In the genomic region with DNA sequence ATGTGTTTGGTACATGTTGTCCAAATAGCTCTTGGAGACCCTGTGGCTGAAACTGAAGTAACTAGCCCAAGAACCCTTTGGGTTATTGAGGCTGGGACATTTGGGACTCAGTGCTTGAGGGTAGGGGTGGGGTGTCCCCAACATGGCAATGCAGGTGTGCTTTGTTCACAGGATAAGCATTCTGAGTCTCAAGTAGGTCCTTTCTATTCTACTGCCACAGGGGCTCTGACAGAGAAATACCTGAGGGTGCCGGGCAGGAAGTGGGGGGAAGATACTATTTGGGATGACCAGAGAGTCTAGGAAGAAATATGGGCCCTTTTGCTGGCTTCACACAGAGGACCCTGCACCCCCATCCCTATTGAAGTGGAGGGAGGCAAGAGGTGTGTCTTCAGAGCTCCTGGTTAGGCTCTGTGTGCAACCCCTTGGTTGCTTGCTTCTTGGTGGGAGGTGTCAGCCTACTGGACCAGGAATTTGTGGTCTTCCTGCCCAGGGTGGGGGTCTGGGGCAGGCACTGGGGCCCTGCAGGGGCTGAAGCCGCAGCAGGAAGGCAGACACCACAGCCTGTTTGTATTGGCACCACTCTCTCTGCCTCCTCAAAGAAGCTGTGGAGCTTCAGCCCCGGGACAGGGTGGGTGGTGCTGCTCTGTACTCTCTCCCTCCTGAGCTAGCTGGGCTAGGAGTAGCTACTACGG, we compare ENCODE assay signal across 9 mouse cellular contexts. TPM values are rescaled to one million over a fixed set of nuclear protein-coding genes. Genes with fewer than 3 reads are reported as not detected.
DNase-seq lines count a peak whose midpoint lies in the region; ATAC-seq and TF ChIP-seq lines count a peak whose summit lies in the region.
"Had no signal": no experiment of that assay in that cellular context is flagged by ENCODE, and none has a peak within 500 bp of the region (broad histone marks: within the 10 kb centered on the region; RNA-seq: fewer than 3 reads in every experiment).

No protein-coding gene starts in this region.

- peak; percentile 35; the same call in 1 of the 2 replicates for ATAC-seq in limb, embryonic 15.5 days (ENCODE audit: insufficient number of reproducible peaks, low FRiP score, low TSS enrichment, low read depth)
- ATAC-seq in midbrain, embryonic 16.5 days: no peak

- H3K27me3 ChIP-seq in thymus, adult 2 months (ENCODE audit: control insufficient read depth, insufficient read depth, low read length): peaks cover 11% of the 10 kb centered on the region; the same call in 1 of the 2 replicates
- H3K27me3 ChIP-seq in limb, embryonic 15.5 days: peaks cover 13% of the 10 kb centered on the region
- peaks cover 14% of the 10 kb centered on the region for H3K27me3 ChIP-seq in midbrain, embryonic 16.5 days (ENCODE audit: control insufficient read depth, insufficient read depth, low read depth, low read length)

- 3% methylated on average over 4 of the region's 4 CpGs for WGBS in thymus, adult 2 months
- WGBS in limb, embryonic 15.5 days: 52% methylated on average over 4 of the region's 4 CpGs
- 60% methylated on average over 4 of the region's 4 CpGs for WGBS in midbrain, embryonic 16.5 days

- no peaks in the 10 kb centered on the region for H3K9me3 ChIP-seq in limb, embryonic 15.5 days
- no peaks in the 10 kb centered on the region for H3K9me3 ChIP-seq in midbrain, embryonic 16.5 days (replicated peaks; ENCODE audit: control insufficient read depth, low read length, poor library complexity, severe bottlenecking)

- TF ChIP-seq CTCF in thymus, adult 2 months (IDR thresholded peaks at IDR 0.05; ENCODE audit: borderline replicate concordance, control insufficient read depth, extremely low read depth, insufficient read depth, low read length, poor library complexity): no peak

- no peak for TF ChIP-seq POLR2A in thymus, adult 2 months (IDR thresholded peaks at IDR 0.05; ENCODE audit: control insufficient read depth, extremely low read depth, insufficient read depth, low read length, poor library complexity)

- peak; percentile 95 for DNase-seq in heart, adult 11 months
- DNase-seq in heart, postnatal 4 days: no peak
- peak; percentile 18 for DNase-seq in thymus, postnatal 14 days
- no peak for DNase-seq in thymus, adult 2 months
- no peak for DNase-seq in left cerebral cortex, adult 8-10 months (ENCODE audit: low spot score in 2 of 2)
- DNase-seq in gastrocnemius, adult 8-10 months (ENCODE audit: low spot score in 2 of 2): no peak

- no peak overlapping the region for H3K4me3 ChIP-seq in thymus, adult 2 months (ENCODE audit: control insufficient read depth, insufficient read depth, low read length)
- H3K4me3 ChIP-seq in limb, embryonic 15.5 days: peak overlapping the region; percentile 78
- no peak overlapping the region for H3K4me3 ChIP-seq in midbrain, embryonic 16.5 days (ENCODE audit: low read depth, low read length)

- peak overlapping the region; percentile 89 for H3K4me2 ChIP-seq in limb, embryonic 15.5 days
- no peak overlapping the region for H3K4me2 ChIP-seq in midbrain, embryonic 16.5 days (ENCODE audit: low read length)

- H3K36me3 ChIP-seq in thymus, adult 2 months (ENCODE audit: control insufficient read depth, insufficient read depth, low read length): no peaks in the 10 kb centered on the region
- H3K36me3 ChIP-seq in limb, embryonic 15.5 days: peaks cover 2% of the 10 kb centered on the region; the same call in 1 of the 2 replicates
- peaks cover under 1% of the 10 kb centered on the region; the same call in 1 of the 2 replicates for H3K36me3 ChIP-seq in midbrain, embryonic 16.5 days (ENCODE audit: control insufficient read depth, insufficient read depth, low read length)

- H3K4me1 ChIP-seq in thymus, adult 2 months (replicated peaks; ENCODE audit: control insufficient read depth, insufficient read depth, low read length): peaks cover 48% of the 10 kb centered on the region
- H3K4me1 ChIP-seq in limb, embryonic 15.5 days: peaks cover 71% of the 10 kb centered on the region
- peaks cover 30% of the 10 kb centered on the region for H3K4me1 ChIP-seq in midbrain, embryonic 16.5 days (ENCODE audit: control insufficient read depth, insufficient read depth, low read length)

- no peak overlapping the region for H3K27ac ChIP-seq in thymus, adult 2 months (ENCODE audit: control insufficient read depth, insufficient read depth, low read length)
- peak overlapping the region; percentile 92 for H3K27ac ChIP-seq in limb, embryonic 15.5 days
- H3K27ac ChIP-seq in midbrain, embryonic 16.5 days (ENCODE audit: low read length): no peak overlapping the region

- H3K9ac ChIP-seq in limb, embryonic 15.5 days: no peak overlapping the region
- no peak overlapping the region for H3K9ac ChIP-seq in midbrain, embryonic 16.5 days (ENCODE audit: low read depth, low read length)

RNA-seq across cellular contexts. Expression of a gene that starts 2.7 kb away (rescaled TPM):
- total RNA-seq in heart, postnatal 4 days (2021): 10 to 100 TPM; 37.2 to 38.0 TPM
- 36.9 and 45.1 TPM in 2 replicates for polyA plus RNA-seq in thymus, adult 2 months (2012; rRNA removed)
- 71.4 and 79.1 TPM in 2 replicates for polyA plus RNA-seq in limb, embryonic 15.5 days (2015; fragmentation: Nextera tagmentation; extraction: Ambion mirVana)
- total RNA-seq in left cerebral cortex, adult 8-10 months (2022): 10 to 100 TPM; 17.6 to 28.0 (median 23.9) TPM
- 45.8 and 49.1 TPM in 2 replicates for polyA plus RNA-seq in midbrain, embryonic 16.5 days (2015; fragmentation: Nextera tagmentation; extraction: Ambion mirVana)
- total RNA-seq in gastrocnemius, adult 8-10 months (2022): 10 to 100 TPM in 2 of 4 experiments, 1 to 10 TPM in 2; 8.1 to 15.1 (median 11.9) TPM

RNA-seq across cellular contexts. Expression of a gene that starts 2.8 kb away (rescaled TPM):
- total RNA-seq in heart, postnatal 4 days (2021): 10 to 100 TPM; 49.6 to 52.4 TPM
- polyA plus RNA-seq in thymus, adult 2 months (2012; rRNA removed): 31.1 and 39.3 TPM in 2 replicates
- polyA plus RNA-seq in limb, embryonic 15.5 days (2015; fragmentation: Nextera tagmentation; extraction: Ambion mirVana): 54.7 and 57.5 TPM in 2 replicates
- 10 to 100 TPM; 32.2 to 42.4 (median 33.2) TPM for total RNA-seq in left cerebral cortex, adult 8-10 months (2022)
- 73.3 and 74.0 TPM in 2 replicates for polyA plus RNA-seq in midbrain, embryonic 16.5 days (2015; fragmentation: Nextera tagmentation; extraction: Ambion mirVana)
- total RNA-seq in gastrocnemius, adult 8-10 months (2022): 10 to 100 TPM; 57.4 to 68.5 (median 63.7) TPM

RNA-seq across cellular contexts. Expression of a gene that starts 10.5 kb away (rescaled TPM):
- 100 to 1,000 TPM; 229 to 230 TPM for total RNA-seq in heart, postnatal 4 days (2021)
- 132 and 186 TPM in 2 replicates for polyA plus RNA-seq in thymus, adult 2 months (2012; rRNA removed)
- polyA plus RNA-seq in limb, embryonic 15.5 days (2015; fragmentation: Nextera tagmentation; extraction: Ambion mirVana): 14.2 and 20.6 TPM in 2 replicates
- 10 to 100 TPM; 30.2 to 35.5 (median 33.4) TPM for total RNA-seq in left cerebral cortex, adult 8-10 months (2022)
- polyA plus RNA-seq in midbrain, embryonic 16.5 days (2015; fragmentation: Nextera tagmentation; extraction: Ambion mirVana): 17.1 and 17.5 TPM in 2 replicates
- 10 to 100 TPM; 78.2 to 98.0 (median 86.2) TPM for total RNA-seq in gastrocnemius, adult 8-10 months (2022)

RNA-seq across cellular contexts. Expression of a gene that starts 16.8 kb away (rescaled TPM):
- total RNA-seq in heart, postnatal 4 days (2021): 10 to 100 TPM; 17.6 to 20.1 TPM
- polyA plus RNA-seq in thymus, adult 2 months (2012; rRNA removed): 10.0 and 14.9 TPM in 2 replicates
- polyA plus RNA-seq in limb, embryonic 15.5 days (2015; fragmentation: Nextera tagmentation; extraction: Ambion mirVana): 16.4 and 21.6 TPM in 2 replicates
- total RNA-seq in left cerebral cortex, adult 8-10 months (2022): 1 to 10 TPM; 3.9 to 5.4 (median 4.4) TPM
- 6.6 and 7.1 TPM in 2 replicates for polyA plus RNA-seq in midbrain, embryonic 16.5 days (2015; fragmentation: Nextera tagmentation; extraction: Ambion mirVana)
- 10 to 100 TPM in 1 of 4 experiments, 1 to 10 TPM in 3; 3.3 to 11.4 (median 6.9) TPM for total RNA-seq in gastrocnemius, adult 8-10 months (2022)
- total RNA-seq: CH12.LX had no signal

RNA-seq across cellular contexts. Expression of a gene that starts 22.7 kb away (rescaled TPM):
- 100 to 1,000 TPM; 118 to 127 TPM for total RNA-seq in heart, postnatal 4 days (2021)
- 256 and 296 TPM in 2 replicates for polyA plus RNA-seq in thymus, adult 2 months (2012; rRNA removed)
- 16.9 and 23.6 TPM in 2 replicates for polyA plus RNA-seq in limb, embryonic 15.5 days (2015; fragmentation: Nextera tagmentation; extraction: Ambion mirVana)
- total RNA-seq in left cerebral cortex, adult 8-10 months (2022): 10 to 100 TPM; 21.2 to 32.6 (median 27.2) TPM
- polyA plus RNA-seq in midbrain, embryonic 16.5 days (2015; fragmentation: Nextera tagmentation; extraction: Ambion mirVana): 16.9 and 17.7 TPM in 2 replicates
- total RNA-seq in gastrocnemius, adult 8-10 months (2022): 100 to 1,000 TPM; 250 to 384 (median 284) TPM

Comparison
In these comparisons a context has a peak if more than half of its experiments do, and no peak if none do; other contexts are left out.
1. DNase-seq: peak in heart, adult 11 months (single experiment) and thymus, postnatal 14 days (single experiment); none in heart, postnatal 4 days (single experiment), thymus, adult 2 months (single experiment), left cerebral cortex, adult 8-10 months (0 of 2) and gastrocnemius, adult 8-10 months (0 of 2).